Mouse (Mus musculus) heart, embryonic 11.5 days (tissue): ENCODE data around the gene Ubr3. TPM values are rescaled to one million over a fixed set of nuclear protein-coding genes. Genes with fewer than 3 reads are reported as not detected.

Source experiments
- ATAC-seq: fragments of 200-750 bp; cut with Nextera tagmentation; replicated peaks from 2 replicates; pipeline ENCODE4 v1.8.0; 2017; ENCODE audit warnings: moderate library complexity; ENCODE audit not compliant: insufficient number of reproducible peaks, low FRiP score, low TSS enrichment
- H3K27ac ChIP-seq: fragments of 300-500 bp; sonication (generic); 2 replicates; pipeline ENCODE4 v1.5.1; 2014; ENCODE audit warnings: mild to moderate bottlenecking, low read depth, low read length
- H3K27me3 ChIP-seq: fragments of 300-500 bp; sonication (generic); 2 replicates; pipeline ENCODE4 v1.6.1; 2014; ENCODE audit warnings: mild to moderate bottlenecking, low read length, mixed read lengths; ENCODE audit not compliant: control insufficient read depth, insufficient read depth
- H3K36me3 ChIP-seq: fragments of 300-500 bp; sonication (generic); 2 replicates; pipeline ENCODE4 v1.6.1; 2014; ENCODE audit warnings: mild to moderate bottlenecking, low read length, moderate library complexity, mixed read lengths; ENCODE audit not compliant: control insufficient read depth, insufficient read depth
- H3K4me1 ChIP-seq: fragments of 300-500 bp; sonication (generic); 2 replicates; pipeline ENCODE4 v1.6.1; 2014; ENCODE audit warnings: low read length; ENCODE audit not compliant: control insufficient read depth, insufficient read depth
- H3K4me2 ChIP-seq: fragments of 300-500 bp; sonication (generic); 2 replicates; pipeline ENCODE4 v1.6.1; 2014; ENCODE audit warnings: mild to moderate bottlenecking, moderate library complexity
- H3K4me3 ChIP-seq: fragments of 300-500 bp; sonication (generic); 2 replicates; pipeline ENCODE4 v1.5.1; 2014; ENCODE audit warnings: low read depth, low read length
- H3K9ac ChIP-seq: fragments of 300-500 bp; sonication (generic); 2 replicates; pipeline ENCODE4 v1.6.1; 2014; ENCODE audit warnings: mild to moderate bottlenecking, low read depth, low read length, moderate library complexity
- H3K9me3 ChIP-seq: fragments of 300-500 bp; sonication (generic); replicated peaks from 2 replicates; pipeline ENCODE4 v1.6.1; 2016; ENCODE audit warnings: low read length; ENCODE audit not compliant: control insufficient read depth
- WGBS: fragments of 180-500 bp; shearing (Covaris S2); extraction: QIAGEN DNeasy Blood & Tissue Kit; methylation state at CpG from one replicate; pipeline ENCODE4 v1.1.7; 2014; ENCODE audit not compliant: insufficient replicate concordance; 5-methylcytosine and 5-hydroxymethylcytosine counted together
- polyA plus RNA-seq: library from polyadenylated mRNA; unstranded; fragments of >200 nt; fragmentation: Nextera tagmentation; extraction: Ambion mirVana; gene quantifications from 2 replicates; pipeline ENCODE4 v1.2.1, GENCODE M21; 2014

Gene Ubr3
- polyA plus RNA-seq, 1 experiment from 2014 or later = 13.8 TPM

DNA sequence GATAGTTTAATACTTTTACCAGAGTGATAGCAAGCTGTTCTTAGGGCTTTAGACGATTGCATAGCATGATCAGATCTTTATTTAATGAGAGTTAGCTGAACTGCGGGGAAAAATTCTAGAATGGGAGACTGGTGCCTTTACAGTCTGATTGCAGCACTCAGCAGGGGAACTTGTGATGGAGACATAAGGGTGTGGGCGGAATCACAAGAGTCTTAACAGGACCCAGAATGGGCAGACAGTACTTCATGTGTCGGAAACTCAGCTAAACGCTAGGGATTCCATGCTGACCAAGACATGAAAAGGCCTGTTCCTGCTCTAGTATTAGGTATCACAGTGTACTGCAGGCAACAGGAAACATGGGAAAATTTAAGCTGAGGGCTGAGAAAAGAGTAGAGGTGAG, 128.7 kb downstream of the Ubr3 start:
- no peak for ATAC-seq
- WGBS = 89% methylated on average over 5 of the region's 5 CpGs

GRCm38 (mm10) chr2:70031472-70031871, 134.4 kb downstream of the Ubr3 start:
- no peak for ATAC-seq
- Histone ChIP-seq H3K4me3 (no peak overlapping the region), H3K9me3 (no peaks in the 10 kb centered on the region), H3K27ac (no peak overlapping the region), H3K27me3 (no peaks in the 10 kb centered on the region), H3K4me2 (no peak overlapping the region), H3K36me3 (peaks cover 2% of the 10 kb centered on the region; the same call in 1 of the 2 replicates), H3K9ac (no peak overlapping the region), H3K4me1 (no peaks in the 10 kb centered on the region)
- 82% methylated on average over 2 of the region's 2 CpGs for WGBS

More for the DNA sequence above, 128.7 kb downstream of the Ubr3 start:
- Histone ChIP-seq H3K4me2 (no peak overlapping the region), H3K9ac (no peak overlapping the region), H3K36me3 (peaks cover 8% of the 10 kb centered on the region), H3K27me3 (no peaks in the 10 kb centered on the region), H3K27ac (no peak overlapping the region), H3K4me1 (no peaks in the 10 kb centered on the region), H3K9me3 (no peaks in the 10 kb centered on the region), H3K4me3 (no peak overlapping the region)

- H3K4me1 ChIP-seq = no peaks in the 10 kb centered on the region
- WGBS = 78% methylated on average over 5 of the region's 5 CpGs
Observed at GRCm38 (mm10) chr2:70034895-70035294, 137.8 kb downstream of the Ubr3 start.

DNA sequence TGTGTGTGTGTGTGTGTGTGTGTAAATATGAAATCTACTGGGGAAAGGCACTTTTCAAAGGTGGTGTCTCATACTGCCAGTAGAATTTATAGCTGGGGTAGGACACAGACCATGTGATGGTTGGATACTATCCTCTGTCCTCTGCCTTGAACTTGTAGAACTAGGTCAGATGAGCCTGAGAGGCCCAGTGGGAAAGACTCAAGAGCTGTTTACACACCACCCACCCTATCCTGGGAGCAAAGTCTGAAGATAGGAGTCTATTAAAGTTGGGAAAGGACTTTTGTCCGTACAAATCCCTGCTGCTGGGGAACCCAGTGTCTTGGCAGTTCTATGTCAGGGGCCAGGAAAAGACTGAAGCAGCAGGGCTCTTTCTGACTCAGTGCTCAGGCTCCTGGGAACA, 138.3 kb downstream of the Ubr3 start:
- H3K27ac ChIP-seq = no peak overlapping the region
- H3K9ac ChIP-seq = no peak overlapping the region
- H3K27me3 ChIP-seq = no peaks in the 10 kb centered on the region
- no peaks in the 10 kb centered on the region for H3K9me3 ChIP-seq
- no peak for ATAC-seq
- no peak overlapping the region for H3K4me3 ChIP-seq
- H3K4me2 ChIP-seq = no peak overlapping the region
- no peaks in the 10 kb centered on the region for H3K4me1 ChIP-seq
- WGBS = 62% methylated on average over 1 of the region's 1 CpGs
- H3K36me3 ChIP-seq = no peaks in the 10 kb centered on the region

More at GRCm38 (mm10) chr2:70034895-70035294, 137.8 kb downstream of the Ubr3 start:
- Histone ChIP-seq H3K9ac (no peak overlapping the region), H3K27me3 (no peaks in the 10 kb centered on the region), H3K4me2 (no peak overlapping the region), H3K36me3 (no peaks in the 10 kb centered on the region), H3K27ac (no peak overlapping the region), H3K9me3 (no peaks in the 10 kb centered on the region), H3K4me3 (no peak overlapping the region)
- no peak for ATAC-seq

- H3K9ac ChIP-seq = no peak overlapping the region
Observed at GRCm38 (mm10) chr2:70037221-70037620, 140.2 kb downstream of the Ubr3 start.

GRCm38 (mm10) chr2:70038752-70039151, 141.7 kb downstream of the Ubr3 start, which contains the start of gene Myo3b:
Gene Myo3b (plus strand): TSS chr2:70039126.
- Histone ChIP-seq H3K4me2 (no peak within 1 kb of the TSS), H3K4me1 (no peaks in the 10 kb centered on the region), H3K36me3 (no peaks in the 10 kb centered on the region), H3K9me3 (no peaks in the 10 kb centered on the region), H3K9ac (no peak within 1 kb of the TSS), H3K27ac (no peak within 1 kb of the TSS), H3K27me3 (no peaks in the 10 kb centered on the region), H3K4me3 (no peak within 1 kb of the TSS)
- 39% methylated on average over 7 of the region's 7 CpGs for WGBS
- no peak for ATAC-seq

More at GRCm38 (mm10) chr2:70037221-70037620, 140.2 kb downstream of the Ubr3 start:
- Histone ChIP-seq H3K36me3 (no peaks in the 10 kb centered on the region), H3K4me2 (no peak overlapping the region), H3K4me3 (no peak overlapping the region), H3K27me3 (no peaks in the 10 kb centered on the region), H3K27ac (no peak overlapping the region), H3K9me3 (no peaks in the 10 kb centered on the region), H3K4me1 (no peaks in the 10 kb centered on the region)
- 71% methylated on average over 8 of the region's 8 CpGs for WGBS
- ATAC-seq = no peak

GRCm38 (mm10) chr2:70044466-70044865, 147.4 kb downstream of the Ubr3 start:
- Histone ChIP-seq H3K36me3 (no peaks in the 10 kb centered on the region), H3K27ac (no peak overlapping the region), H3K9ac (no peak overlapping the region), H3K27me3 (no peaks in the 10 kb centered on the region), H3K4me3 (no peak overlapping the region), H3K4me1 (no peaks in the 10 kb centered on the region), H3K9me3 (no peaks in the 10 kb centered on the region), H3K4me2 (no peak overlapping the region)
- 57% methylated on average over 6 of the region's 6 CpGs for WGBS
- ATAC-seq = no peak

GRCm38 (mm10) chr2:70047868-70048267, 150.8 kb downstream of the Ubr3 start:
- Histone ChIP-seq H3K27me3 (no peaks in the 10 kb centered on the region), H3K36me3 (no peaks in the 10 kb centered on the region), H3K4me1 (no peaks in the 10 kb centered on the region), H3K9me3 (no peaks in the 10 kb centered on the region), H3K27ac (no peak overlapping the region), H3K9ac (no peak overlapping the region), H3K4me3 (no peak overlapping the region), H3K4me2 (no peak overlapping the region)
- no peak for ATAC-seq
- WGBS = 83% methylated on average over 11 of the region's 11 CpGs

- Histone ChIP-seq H3K4me1 (no peaks in the 10 kb centered on the region), H3K4me3 (no peak overlapping the region), H3K36me3 (no peaks in the 10 kb centered on the region), H3K9ac (no peak overlapping the region), H3K27me3 (no peaks in the 10 kb centered on the region), H3K27ac (no peak overlapping the region), H3K4me2 (no peak overlapping the region), H3K9me3 (no peaks in the 10 kb centered on the region)
- ATAC-seq = no peak
- WGBS = 84% methylated on average over 9 of the region's 9 CpGs
Observed at GRCm38 (mm10) chr2:70053803-70054202, 156.8 kb downstream of the Ubr3 start.
